Mouse (Mus musculus): ENCODE results near the gene Atp8a2.
"Not testable (repeated sequence)": the region's sequence is repeated elsewhere in the genome, so short reads cannot be mapped to it uniquely, and the experiment has no call there.

Gene Atp8a2

DNA sequence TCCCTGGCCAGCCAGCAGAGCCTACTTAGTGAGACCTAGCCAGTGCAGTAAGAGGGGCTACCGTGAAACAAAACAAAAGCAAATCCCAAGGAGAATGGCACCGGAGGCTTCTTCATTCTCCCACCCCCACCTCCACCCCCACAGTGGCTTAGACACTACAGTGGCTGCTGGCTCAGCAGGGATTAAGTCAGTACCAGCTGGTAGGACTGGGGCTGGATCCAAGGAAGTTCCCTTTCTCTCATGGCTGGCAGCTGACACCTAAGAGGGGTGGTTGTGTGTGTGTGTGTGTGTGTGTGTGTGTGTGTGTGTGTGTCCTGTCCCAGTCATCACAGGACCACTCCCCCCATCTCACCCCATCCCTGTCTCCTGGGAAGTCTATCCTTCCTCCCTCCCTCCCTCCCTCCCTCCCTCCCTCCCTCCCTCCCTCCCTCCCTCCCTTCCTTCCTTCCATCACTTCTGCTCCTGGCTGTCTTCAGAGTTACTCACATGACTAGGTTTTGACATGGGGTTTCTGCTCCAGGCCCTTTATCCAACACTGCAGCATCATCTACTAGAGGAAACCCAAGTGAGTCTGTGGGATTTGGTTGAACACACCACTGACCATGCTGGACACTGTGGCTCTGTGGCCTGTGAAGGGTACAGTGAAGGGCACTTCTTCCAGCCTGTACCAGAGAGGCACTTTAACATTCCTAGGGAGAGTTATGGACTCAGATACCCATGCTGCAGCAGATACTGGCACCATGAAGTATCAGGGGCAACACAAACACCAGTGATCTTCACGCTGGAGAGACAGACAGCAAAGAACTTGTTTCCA, 358.3 kb downstream of the Atp8a2 start:
- peak; percentile 33 for DNase-seq

DNA sequence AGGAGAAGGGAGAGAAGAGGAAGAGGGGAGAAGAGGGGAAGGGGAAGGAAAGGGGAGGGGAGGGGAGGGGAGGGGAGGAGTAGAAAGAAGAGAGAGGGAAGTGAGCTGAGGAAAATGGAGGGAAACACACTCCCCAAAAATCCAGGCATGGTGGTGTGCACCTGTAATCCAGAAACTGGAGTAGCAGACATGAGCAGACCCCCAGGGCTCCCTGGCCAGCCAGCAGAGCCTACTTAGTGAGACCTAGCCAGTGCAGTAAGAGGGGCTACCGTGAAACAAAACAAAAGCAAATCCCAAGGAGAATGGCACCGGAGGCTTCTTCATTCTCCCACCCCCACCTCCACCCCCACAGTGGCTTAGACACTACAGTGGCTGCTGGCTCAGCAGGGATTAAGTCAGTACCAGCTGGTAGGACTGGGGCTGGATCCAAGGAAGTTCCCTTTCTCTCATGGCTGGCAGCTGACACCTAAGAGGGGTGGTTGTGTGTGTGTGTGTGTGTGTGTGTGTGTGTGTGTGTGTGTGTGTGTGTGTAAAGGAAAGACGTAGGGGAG, 359.2 kb downstream of the Atp8a2 start:
- not testable (repeated sequence) for DNase-seq

DNA sequence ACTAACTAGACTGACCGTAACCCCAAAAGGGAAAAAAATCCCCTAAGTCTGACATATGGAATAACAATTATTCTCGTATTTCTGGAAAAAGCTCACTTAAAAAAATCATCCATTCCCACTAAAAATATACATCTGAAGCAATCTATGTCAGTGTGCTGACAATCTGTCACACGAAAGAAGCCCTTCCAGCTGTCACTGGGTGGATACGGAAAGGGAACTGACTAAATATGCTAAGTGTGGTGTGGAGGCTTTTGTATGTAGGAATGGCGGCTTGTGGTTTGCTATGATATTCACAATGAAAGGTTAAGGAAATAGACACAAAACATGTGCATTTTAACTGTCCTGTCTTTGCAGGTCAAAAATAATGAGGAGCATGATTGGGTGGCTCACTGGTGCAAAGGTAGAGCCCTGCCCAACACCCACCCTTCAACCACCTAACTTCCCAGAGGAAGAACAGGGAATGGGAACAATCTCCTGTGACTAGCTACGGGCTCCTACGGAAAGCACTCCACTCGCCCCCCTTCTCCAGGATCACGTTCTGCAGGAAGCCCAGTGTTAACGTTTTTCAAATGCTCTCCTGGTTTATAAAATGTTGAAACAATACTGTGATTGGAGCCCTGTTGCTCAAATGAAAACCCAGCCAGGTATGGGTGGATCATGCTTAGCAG, 360.0 kb downstream of the Atp8a2 start:
- no peak for DNase-seq

DNA sequence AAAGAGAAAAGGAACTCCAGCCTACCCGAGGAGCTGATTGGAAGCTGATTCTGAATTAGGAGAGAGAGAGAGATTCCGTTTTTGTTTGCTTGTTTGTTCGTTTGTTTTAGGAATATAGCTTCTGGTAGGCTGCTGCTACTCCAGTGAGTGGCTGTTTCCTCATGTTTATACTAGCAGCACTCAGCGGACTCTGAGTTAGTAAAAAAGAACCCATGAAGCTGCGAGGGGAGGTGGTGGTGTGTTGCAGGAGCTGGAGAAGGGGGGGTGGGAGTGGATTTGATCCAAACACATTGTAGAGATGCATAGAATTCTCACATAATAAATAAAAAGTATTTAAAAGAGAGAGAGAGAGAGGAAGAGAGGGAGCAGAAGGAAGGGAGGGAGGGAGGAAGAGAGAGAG, 367.4 kb downstream of the Atp8a2 start:
- DNase-seq = no peak

GRCm38 (mm10) chr14:59827409-59827808, 369.6 kb downstream of the Atp8a2 start:
- DNase-seq = no peak

DNA sequence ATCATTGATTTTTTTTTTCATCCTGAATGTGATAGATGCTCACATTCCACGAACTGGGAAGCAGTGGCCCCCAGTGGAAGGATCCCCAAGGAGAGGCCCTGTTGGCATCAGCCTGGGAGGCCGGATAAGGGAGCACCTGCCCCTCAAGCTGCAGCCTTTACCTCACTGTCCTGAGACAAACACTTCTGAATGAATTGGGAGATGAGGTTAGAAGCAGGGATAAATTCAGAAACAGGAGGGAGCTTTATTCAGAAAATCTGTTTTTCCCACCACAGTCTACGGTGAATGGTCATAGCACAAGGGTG, 376.9 kb downstream of the Atp8a2 start:
- no peak for DNase-seq

GRCm38 (mm10) chr14:59819215-59820114, 377.5 kb downstream of the Atp8a2 start:
- no peak for DNase-seq

GRCm38 (mm10) chr14:59810316-59810715, 386.7 kb downstream of the Atp8a2 start:
- DNase-seq = not testable (repeated sequence)

DNA sequence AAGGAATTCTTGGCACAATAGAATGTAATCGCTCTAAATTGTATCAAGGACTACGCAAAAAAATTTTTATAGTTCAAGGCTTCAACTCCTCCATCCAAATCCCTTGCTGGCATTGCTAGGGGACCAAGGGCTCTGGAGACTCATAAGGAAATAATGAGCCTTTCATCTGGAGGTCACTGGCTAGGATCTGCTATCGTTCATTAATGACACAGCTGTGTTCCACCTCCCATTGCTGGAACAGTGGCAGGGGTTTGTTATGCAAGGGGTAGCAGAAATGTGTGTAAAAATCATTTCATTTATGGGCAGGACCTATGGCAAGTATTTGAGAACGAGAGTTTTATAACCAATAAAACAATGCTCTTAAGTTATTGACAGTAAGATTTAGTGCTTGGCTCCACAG, 387.2 kb downstream of the Atp8a2 start:
- no peak for DNase-seq

GRCm38 (mm10) chr14:59807528-59808300, 389.3 kb downstream of the Atp8a2 start:
- DNase-seq = no peak

DNA sequence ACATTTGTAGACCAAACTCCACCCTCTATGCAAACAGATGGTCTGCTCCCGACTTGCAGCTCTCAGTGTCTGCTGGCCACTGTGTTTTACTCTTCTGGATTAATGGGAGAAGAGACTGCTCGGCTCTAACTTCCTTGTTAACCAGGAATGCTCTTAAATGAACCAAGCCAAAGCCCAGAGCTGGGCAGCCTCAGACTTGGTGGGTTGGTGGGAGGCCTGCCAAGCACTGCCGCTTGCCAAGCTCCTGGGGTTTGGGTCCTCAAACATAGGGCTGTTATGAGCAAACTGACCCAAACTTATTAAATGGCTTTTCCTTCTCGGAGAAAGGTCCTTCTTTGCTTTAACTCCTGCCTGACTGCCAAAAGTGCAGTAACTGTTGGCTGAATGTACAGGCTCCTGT, 390.1 kb downstream of the Atp8a2 start:
- no peak for DNase-seq

- DNase-seq = no peak
Measured at GRCm38 (mm10) chr14:59806159-59806558, 390.8 kb downstream of the Atp8a2 start.

GRCm38 (mm10) chr14:59805683-59806082, 391.3 kb downstream of the Atp8a2 start:
- DNase-seq = no peak

- no peak for DNase-seq
Measured at GRCm38 (mm10) chr14:59801961-59802599, 394.9 kb downstream of the Atp8a2 start.

DNA sequence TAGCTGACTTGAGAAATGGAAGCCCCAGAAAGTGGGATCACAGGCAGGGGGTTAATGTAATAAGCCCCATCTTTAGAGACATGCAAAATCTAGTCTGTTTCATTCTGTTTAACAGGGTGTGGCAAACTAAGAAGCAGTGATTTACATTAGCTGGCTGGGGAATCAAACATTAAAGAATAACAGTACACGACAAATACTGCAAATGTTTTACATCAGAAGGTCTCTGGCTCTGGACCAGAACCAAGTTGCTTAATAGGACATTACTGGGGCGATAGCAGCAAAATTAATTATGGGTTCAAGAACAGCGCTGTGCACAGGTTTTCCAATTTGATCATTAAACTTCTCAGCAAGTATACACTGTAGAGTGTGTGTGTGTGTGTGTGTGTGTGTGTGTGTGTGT, 397.5 kb downstream of the Atp8a2 start:
- DNase-seq = no peak

GRCm38 (mm10) chr14:59793841-59794240, 403.1 kb downstream of the Atp8a2 start:
- DNase-seq = no peak

- DNase-seq = peak; percentile 57
Measured at GRCm38 (mm10) chr14:59783348-59784341, 413.3 kb downstream of the Atp8a2 start.

GRCm38 (mm10) chr14:59780391-59780790, 416.6 kb downstream of the Atp8a2 start:
- DNase-seq = no peak

- no peak for DNase-seq
Measured at GRCm38 (mm10) chr14:59762227-59762626, 434.8 kb downstream of the Atp8a2 start.

DNA sequence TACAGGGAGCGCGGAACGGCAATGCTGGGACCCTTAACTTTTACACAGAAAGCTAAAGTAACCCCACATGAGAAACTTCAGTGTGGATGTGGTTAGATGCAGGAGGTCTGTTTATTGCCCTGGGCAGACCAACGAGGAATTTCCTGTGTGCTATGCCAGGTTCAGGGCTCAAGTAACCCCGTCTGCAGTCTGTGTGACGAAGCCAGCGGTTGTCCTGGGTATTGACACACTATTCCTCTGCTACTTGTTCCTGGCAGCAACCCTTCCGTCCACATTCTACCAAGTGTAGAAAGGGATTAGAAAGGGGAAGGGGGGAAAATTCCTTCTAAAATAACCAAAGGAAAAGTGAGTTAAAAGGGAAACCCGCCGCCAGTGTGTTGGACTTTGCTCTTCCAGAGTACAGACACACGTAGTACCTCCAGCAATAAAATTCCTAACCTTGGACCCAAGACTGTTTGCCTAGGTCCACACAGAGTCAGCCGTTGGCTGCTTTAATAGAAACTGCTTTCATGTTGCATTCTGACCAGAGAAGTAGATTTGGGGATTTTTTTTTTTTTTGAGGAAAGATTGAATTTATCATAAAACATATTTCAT, 437.0 kb downstream of the Atp8a2 start:
- no peak for DNase-seq

Measured in cerebellum, adult 9-11 months (tissue).